Mouse (Mus musculus) heart, adult 11 months (tissue): ENCODE data around the gene Gp1bb.

Experiments
- DNase-seq: peaks from one replicate; pipeline ENCODE4 v3.0.0; 2022

Gene Gp1bb

GRCm38 (mm10) chr16:18622019-18622418, at the start of gene Gp1bb:
Gene Gp1bb (minus strand): TSS chr16:18622403.
- DNase-seq, result peak; percentile 88

- peak; percentile 30 for DNase-seq
These were observed 47.7 kb upstream of the Gp1bb start for GRCm38 (mm10) chr16:18669914-18670313.

GRCm38 (mm10) chr16:18658597-18658996, 36.4 kb upstream of the Gp1bb start:
- peak; percentile 45 for DNase-seq

GRCm38 (mm10) chr16:18655372-18656098, 33.3 kb upstream of the Gp1bb start:
- DNase-seq, result peak; percentile 81

GRCm38 (mm10) chr16:18653290-18654160, 31.3 kb upstream of the Gp1bb start:
- DNase-seq, result peak; percentile 74

- DNase-seq, result peak; percentile 73
These were observed 26.9 kb upstream of the Gp1bb start for GRCm38 (mm10) chr16:18649126-18649525.

GRCm38 (mm10) chr16:18645329-18645728, 23.1 kb upstream of the Gp1bb start:
- peak; percentile 61 for DNase-seq

GRCm38 (mm10) chr16:18644485-18644884, 22.3 kb upstream of the Gp1bb start:
- peak; percentile 39 for DNase-seq

GRCm38 (mm10) chr16:18643406-18643998, 21.3 kb upstream of the Gp1bb start:
- peak; percentile 72 for DNase-seq

- peak; percentile 62 for DNase-seq
These were observed 20.7 kb upstream of the Gp1bb start for GRCm38 (mm10) chr16:18642897-18643296.

- peak; percentile 82 for DNase-seq
These were observed 20.1 kb upstream of the Gp1bb start for GRCm38 (mm10) chr16:18642291-18642690.

- peak; percentile 33 for DNase-seq
These were observed 17.3 kb upstream of the Gp1bb start for GRCm38 (mm10) chr16:18639382-18639929.

- DNase-seq, result peak; percentile 51
These were observed 16.2 kb upstream of the Gp1bb start for GRCm38 (mm10) chr16:18638396-18638795.

- DNase-seq, result peak; percentile 72
These were observed 14.6 kb upstream of the Gp1bb start for GRCm38 (mm10) chr16:18636804-18637203.

- peak; percentile 41 for DNase-seq
These were observed 14.2 kb upstream of the Gp1bb start for GRCm38 (mm10) chr16:18636401-18636800.

GRCm38 (mm10) chr16:18633333-18633732, 11.1 kb upstream of the Gp1bb start:
- peak; percentile 82 for DNase-seq

GRCm38 (mm10) chr16:18632816-18633215, 10.6 kb upstream of the Gp1bb start:
- DNase-seq, result peak; percentile 83

- DNase-seq, result peak; percentile 24
These were observed 9.9 kb upstream of the Gp1bb start for GRCm38 (mm10) chr16:18632059-18632458.

GRCm38 (mm10) chr16:18631141-18631540, 8.9 kb upstream of the Gp1bb start:
- peak; percentile 68 for DNase-seq

- peak; percentile 87 for DNase-seq
These were observed 8.1 kb upstream of the Gp1bb start for GRCm38 (mm10) chr16:18630291-18630690.

- DNase-seq, result peak; percentile 98
These were observed 7.4 kb upstream of the Gp1bb start, which contains the start of gene Sept5 for GRCm38 (mm10) chr16:18629390-18630231. Gene Sept5 (minus strand): TSS chr16:18629954.

GRCm38 (mm10) chr16:18628948-18629340, 6.7 kb upstream of the Gp1bb start:
- DNase-seq, result no peak
